Mouse (Mus musculus): ENCODE measurements around the gene Popdc3.
"Not testable (repeated sequence)": the region's sequence is repeated elsewhere in the genome, so short reads cannot be mapped to it uniquely, and the experiment has no call there.

DNA sequence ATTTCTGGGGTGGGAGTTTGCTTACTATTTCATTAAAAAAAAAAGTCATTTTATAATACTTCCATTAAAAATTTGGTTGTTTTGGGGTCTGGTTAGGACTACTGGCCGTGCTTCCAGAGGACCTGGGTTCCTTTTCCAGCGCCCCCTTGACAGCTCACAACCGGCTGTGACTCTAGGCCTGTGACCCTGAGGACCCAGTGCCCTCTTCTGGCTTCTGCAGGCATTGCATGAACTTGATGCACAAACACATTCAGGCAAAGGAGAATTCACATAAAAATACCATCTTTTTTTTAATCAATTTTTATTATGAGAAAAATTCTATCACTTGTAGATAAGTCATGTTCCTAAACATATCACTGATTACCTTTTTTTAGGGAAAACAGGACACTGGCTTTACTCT is 170.2 kb downstream of the Popdc3 start:
- TF ChIP-seq POLR2A (IDR thresholded peaks at IDR 0.05; ENCODE audit: borderline replicate concordance, extremely low read depth, insufficient read depth, insufficient read length, poor library complexity, severe bottlenecking); CTCF (IDR thresholded peaks at IDR 0.05; ENCODE audit: borderline replicate concordance, extremely low read depth, insufficient read depth, insufficient read length): not testable (repeated sequence)

Measured in brain, embryonic 14.5 days (tissue).